Mouse (Mus musculus): ENCODE data around the gene Tas2r118. TPM values are rescaled to one million over a fixed set of nuclear protein-coding genes. Genes with fewer than 3 reads are reported as not detected.

Tas2r118 gene
- total and polyA plus RNA-seq, 3 experiments = not detected

DNA sequence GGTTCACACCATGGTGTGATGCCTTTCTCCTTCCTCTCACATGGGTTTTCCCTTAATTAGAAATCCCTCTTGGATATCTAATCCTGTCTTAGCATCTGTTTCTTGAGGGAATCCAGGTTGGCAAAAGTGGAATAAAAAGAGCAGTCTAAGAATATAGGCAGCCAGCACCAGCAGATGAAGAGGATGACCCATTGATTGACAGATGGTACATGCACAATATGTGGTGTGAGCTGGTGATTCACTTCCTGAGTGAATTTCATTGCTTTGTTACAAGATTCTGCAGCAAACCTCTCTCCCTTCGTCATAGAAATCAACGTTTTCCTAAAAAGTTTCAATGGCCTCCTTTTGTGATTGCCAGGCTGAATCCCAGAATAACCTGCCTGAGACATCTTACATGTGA, 23.4 kb upstream of the Tas2r118 start:
- H3K9me3 ChIP-seq (replicated peaks; ENCODE audit: insufficient read depth, low read length) = no peaks in the 10 kb centered on the region
- no peak for DNase-seq (ENCODE audit: low read depth, low spot score)
- no peaks in the 10 kb centered on the region for H3K4me1 ChIP-seq (ENCODE audit: control insufficient read depth in 1 of 2, insufficient read depth in 2 of 2, low read length in 2 of 2)
- H3K9ac ChIP-seq (ENCODE audit: control insufficient read depth, low read depth, low read length, poor library complexity, severe bottlenecking) = no peak overlapping the region
- TF ChIP-seq MXI1 (IDR thresholded peaks at IDR 0.05; ENCODE audit: low read depth, low read length) (no peak), ELF1 (IDR thresholded peaks at IDR 0.05; ENCODE audit: low read depth, low read length) (no peak), CTCF (IDR thresholded peaks at IDR 0.05 in 2 of 3, conservative IDR thresholded peaks at IDR 0.05 in 1 of 3; ENCODE audit: control insufficient read depth in 1 of 3, insufficient read depth in 1 of 3, low read depth in 2 of 3, low read length in 3 of 3, poor library complexity in 1 of 3, severe bottlenecking in 1 of 3) (no peak), MYB (IDR thresholded peaks at IDR 0.05; ENCODE audit: low read depth, low read length) (no peak), ZNF384 (IDR thresholded peaks at IDR 0.05; ENCODE audit: low read depth, low read length) (no peak), RCOR1 (IDR thresholded peaks at IDR 0.05; ENCODE audit: low read depth, low read length) (no peak), BHLHE40 (IDR thresholded peaks at IDR 0.05; ENCODE audit: borderline replicate concordance, low read depth, low read length) (no peak), TBP (IDR thresholded peaks at IDR 0.05; ENCODE audit: low read depth, low read length) (no peak), ZC3H11A (IDR thresholded peaks at IDR 0.05; ENCODE audit: low read depth, low read length) (no peak), NELFE (IDR thresholded peaks at IDR 0.05; ENCODE audit: low read depth, low read length) (no peak), RAD21 (IDR thresholded peaks at IDR 0.05; ENCODE audit: low read depth, low read length) (no peak)
- no peaks in the 10 kb centered on the region for H3K79me2 ChIP-seq (ENCODE audit: control insufficient read depth, insufficient read depth, low read length, poor library complexity)
- H3K27me3 ChIP-seq (ENCODE audit: control insufficient read depth in 1 of 2, insufficient read depth in 2 of 2, low read length in 2 of 2) = no peaks in the 10 kb centered on the region
- H3K4me3 ChIP-seq (ENCODE audit: control insufficient read depth in 1 of 2, insufficient read depth in 1 of 2, low read depth in 2 of 2, low read length in 2 of 2) = no peak overlapping the region
- H3K27ac ChIP-seq (ENCODE audit: control insufficient read depth, low read depth, low read length) = no peak overlapping the region
- H3K36me3 ChIP-seq (ENCODE audit: control insufficient read depth in 1 of 2, insufficient read depth in 2 of 2, low read length in 2 of 2) = no peaks in the 10 kb centered on the region

DNA sequence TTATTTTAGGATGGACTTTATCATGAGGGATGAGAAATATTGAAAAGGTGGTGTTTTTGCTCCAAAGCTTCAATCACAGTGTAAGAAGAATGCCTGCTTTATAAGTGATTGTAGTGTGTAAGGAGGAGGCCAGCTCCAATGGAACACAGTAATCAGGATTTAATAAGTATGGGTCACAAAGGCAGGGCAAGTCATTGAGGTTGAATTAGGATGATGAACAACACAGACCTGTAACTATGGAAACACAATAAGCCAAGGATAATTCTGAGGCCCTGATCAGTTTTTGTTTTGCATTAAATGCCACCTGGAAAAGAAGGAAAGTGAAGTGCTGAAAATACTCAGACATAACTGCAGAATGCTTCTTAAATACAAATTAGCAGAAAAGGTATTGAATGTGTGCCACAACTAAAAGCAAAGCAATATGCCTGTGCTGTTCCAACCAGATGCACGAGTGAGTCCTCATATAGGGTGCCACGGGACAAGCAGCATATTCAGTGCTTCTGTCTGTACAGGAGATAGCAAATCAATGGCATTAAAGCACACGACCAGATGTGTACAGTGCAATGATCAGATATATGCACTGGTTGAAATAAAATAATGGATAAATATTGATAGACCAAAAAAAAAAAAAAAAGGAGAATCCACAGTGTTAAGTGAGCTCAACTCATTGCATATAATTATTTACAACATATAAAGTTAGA, 21.0 kb upstream of the Tas2r118 start:
- Histone ChIP-seq H3K4me1 (ENCODE audit: control insufficient read depth in 1 of 2, insufficient read depth in 2 of 2, low read length in 2 of 2) (no peaks in the 10 kb centered on the region), H3K4me3 (ENCODE audit: control insufficient read depth in 1 of 2, insufficient read depth in 1 of 2, low read depth in 2 of 2, low read length in 2 of 2) (no peak overlapping the region), H3K27me3 (ENCODE audit: control insufficient read depth in 1 of 2, insufficient read depth in 2 of 2, low read length in 2 of 2) (no peaks in the 10 kb centered on the region), H3K36me3 (ENCODE audit: control insufficient read depth in 1 of 2, insufficient read depth in 2 of 2, low read length in 2 of 2) (no peaks in the 10 kb centered on the region), H3K9me3 (replicated peaks; ENCODE audit: insufficient read depth, low read length) (no peaks in the 10 kb centered on the region), H3K27ac (ENCODE audit: control insufficient read depth, low read depth, low read length) (no peak overlapping the region), H3K79me2 (ENCODE audit: control insufficient read depth, insufficient read depth, low read length, poor library complexity) (no peaks in the 10 kb centered on the region), H3K9ac (ENCODE audit: control insufficient read depth, low read depth, low read length, poor library complexity, severe bottlenecking) (no peak overlapping the region)
- no peak for DNase-seq (ENCODE audit: low read depth, low spot score)
- TF ChIP-seq ZMIZ1 (IDR thresholded peaks at IDR 0.05; ENCODE audit: low read depth, low read length) (no peak), ZKSCAN1 (IDR thresholded peaks at IDR 0.05; ENCODE audit: low read depth, low read length) (no peak), CTCF (IDR thresholded peaks at IDR 0.05 in 2 of 3, conservative IDR thresholded peaks at IDR 0.05 in 1 of 3; ENCODE audit: control insufficient read depth in 1 of 3, insufficient read depth in 1 of 3, low read depth in 2 of 3, low read length in 3 of 3, poor library complexity in 1 of 3, severe bottlenecking in 1 of 3) (no peak), UBTF (IDR thresholded peaks at IDR 0.05; ENCODE audit: borderline replicate concordance, insufficient read depth, low read depth, low read length) (no peak), POLR2AphosphoS2 (IDR thresholded peaks at IDR 0.05; ENCODE audit: low read length) (no peak), SMC3 (IDR thresholded peaks at IDR 0.05; ENCODE audit: low read depth, low read length) (no peak), MEF2A (IDR thresholded peaks at IDR 0.05; ENCODE audit: extremely low read depth, insufficient replicate concordance, low read depth, low read length, poor library complexity, severe bottlenecking) (no peak), MXI1 (IDR thresholded peaks at IDR 0.05; ENCODE audit: low read depth, low read length) (no peak), RAD21 (IDR thresholded peaks at IDR 0.05; ENCODE audit: low read depth, low read length) (no peak), USF2 (IDR thresholded peaks at IDR 0.05; ENCODE audit: borderline replicate concordance in 1 of 2, insufficient read depth in 1 of 2, low read depth in 1 of 2, low read length in 2 of 2) (no peak), E2F4 (IDR thresholded peaks at IDR 0.05; ENCODE audit: borderline replicate concordance, low read depth, low read length) (no peak), NELFE (IDR thresholded peaks at IDR 0.05; ENCODE audit: low read depth, low read length) (no peak), TCF12 (IDR thresholded peaks at IDR 0.05; ENCODE audit: low read depth, low read length) (no peak), TBP (IDR thresholded peaks at IDR 0.05; ENCODE audit: low read depth, low read length) (no peak), CHD2 (IDR thresholded peaks at IDR 0.05; ENCODE audit: low read length) (no peak)
